Mouse (Mus musculus): Measurements from ENCODE around the gene Bet1l. TPM values are rescaled to one million over a fixed set of nuclear protein-coding genes. Genes with fewer than 3 reads are reported as not detected.

Gene Bet1l
- polyA plus RNA-seq, 1 experiment from 2014 or later: 26.1 TPM

DNA sequence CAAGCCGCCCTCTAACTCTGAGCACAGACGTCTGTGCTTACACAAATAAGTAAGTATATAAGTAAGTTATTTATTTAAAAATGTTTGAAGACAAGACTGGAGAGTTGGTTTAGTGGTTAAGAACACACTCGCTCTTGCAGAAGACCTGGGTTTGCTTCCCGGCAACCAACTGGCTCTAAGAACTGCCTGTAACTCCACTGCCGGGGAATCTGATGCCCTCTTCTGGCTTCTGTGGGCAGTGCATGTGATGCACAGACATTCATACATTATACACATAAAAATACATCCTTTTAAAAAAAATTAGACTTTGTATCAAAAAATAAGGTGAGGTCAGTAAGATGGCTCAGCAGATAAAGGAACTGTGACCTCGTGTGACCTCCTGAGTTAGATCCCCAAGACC, 46.9 kb downstream of the Bet1l start:
- WGBS: 92% methylated on average over 6 of the region's 6 CpGs
- peaks cover 22% of the 10 kb centered on the region for H3K36me3 ChIP-seq
- no peak overlapping the region for H3K27ac ChIP-seq
- H3K9me3 ChIP-seq (replicated peaks): no peaks in the 10 kb centered on the region
- H3K4me1 ChIP-seq: no peaks in the 10 kb centered on the region
- H3K4me3 ChIP-seq: no peak overlapping the region
- no peak for DNase-seq (ENCODE audit: low spot score)
- H3K27me3 ChIP-seq (ENCODE audit: low read depth, poor library complexity, severe bottlenecking): no peaks in the 10 kb centered on the region

DNA sequence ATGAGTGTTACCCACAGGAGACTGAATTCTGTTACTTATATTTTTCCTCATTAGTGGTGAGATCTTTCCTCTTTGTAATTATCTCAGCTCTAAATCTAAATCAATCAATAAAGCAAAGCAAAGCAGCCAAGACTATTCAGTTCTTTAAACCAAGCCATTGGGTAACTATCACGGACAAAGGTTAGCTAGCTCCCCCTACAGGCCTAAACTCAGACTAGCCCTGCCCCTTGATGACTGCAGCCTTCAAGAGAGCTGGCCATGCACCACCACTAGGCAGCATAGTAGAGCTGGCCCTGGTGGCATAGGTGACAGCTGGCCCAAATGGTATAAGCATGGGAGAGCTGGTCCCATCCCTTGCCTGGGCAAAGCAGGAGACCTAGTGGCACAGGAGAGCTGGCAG, 51.7 kb downstream of the Bet1l start:
- no peaks in the 10 kb centered on the region for H3K9me3 ChIP-seq (replicated peaks)
- WGBS: 11% methylated on average over 1 of the region's 1 CpGs

More for the DNA sequence above, 51.7 kb downstream of the Bet1l start:
- H3K27me3 ChIP-seq (ENCODE audit: low read depth, poor library complexity, severe bottlenecking): no peaks in the 10 kb centered on the region
- no peaks in the 10 kb centered on the region for H3K4me1 ChIP-seq
- no peak overlapping the region for H3K27ac ChIP-seq
- no peaks in the 10 kb centered on the region; the same call in 1 of the 2 replicates for H3K36me3 ChIP-seq
- no peak overlapping the region for H3K4me3 ChIP-seq
- no peak for DNase-seq (ENCODE audit: low spot score)

Other genes with a start within 250 kb of the Bet1l start
- gene Olfr61, start 228.6 kb downstream of the Bet1l start, polyA plus RNA-seq (2016; fragmentation: Nextera tagmentation; extraction: Ambion mirVana): not detected in 2 replicates
- not detected in 2 replicates for gene Olfr53, start 211.1 kb downstream of the Bet1l start, polyA plus RNA-seq (2016; fragmentation: Nextera tagmentation; extraction: Ambion mirVana)
- not detected in 2 replicates for gene Olfr539, start 197.6 kb downstream of the Bet1l start, polyA plus RNA-seq (2016; fragmentation: Nextera tagmentation; extraction: Ambion mirVana)
- 0.03 TPM in 1 of 2 replicates, not detected in the other for gene Olfr45, start 175.6 kb downstream of the Bet1l start, polyA plus RNA-seq (2016; fragmentation: Nextera tagmentation; extraction: Ambion mirVana)
- gene Olfr541, start 160.3 kb downstream of the Bet1l start, polyA plus RNA-seq (2016; fragmentation: Nextera tagmentation; extraction: Ambion mirVana): not detected in 2 replicates
- 0.09 TPM in 2 replicates for gene Cyp2e1, start 93.8 kb downstream of the Bet1l start, polyA plus RNA-seq (2016; fragmentation: Nextera tagmentation; extraction: Ambion mirVana)
- 0.10 and 0.23 TPM in 2 replicates for gene Syce1, start 69.7 kb downstream of the Bet1l start, polyA plus RNA-seq (2016; fragmentation: Nextera tagmentation; extraction: Ambion mirVana)
- 2.1 and 2.2 TPM in 2 replicates for gene Zfp941, start 35.4 kb downstream of the Bet1l start, polyA plus RNA-seq (2016; fragmentation: Nextera tagmentation; extraction: Ambion mirVana)
- 0.75 and 0.95 TPM in 2 replicates for gene Urah, start 22.6 kb downstream of the Bet1l start, polyA plus RNA-seq (2016; fragmentation: Nextera tagmentation; extraction: Ambion mirVana)
- not detected in 2 replicates for gene Scgb1c1, start 12.0 kb downstream of the Bet1l start, polyA plus RNA-seq (2016; fragmentation: Nextera tagmentation; extraction: Ambion mirVana)
- not detected in 2 replicates for gene Odf3, start 9.8 kb downstream of the Bet1l start, polyA plus RNA-seq (2016; fragmentation: Nextera tagmentation; extraction: Ambion mirVana)
- gene Gm45785, start 1.2 kb downstream of the Bet1l start, polyA plus RNA-seq (2016; fragmentation: Nextera tagmentation; extraction: Ambion mirVana): not detected in 2 replicates
- 45.2 and 54.2 TPM in 2 replicates for gene Ric8a, start 620 bp downstream of the Bet1l start, polyA plus RNA-seq (2016; fragmentation: Nextera tagmentation; extraction: Ambion mirVana)
- 353 and 364 TPM in 2 replicates for gene Psmd13, start 24.4 kb upstream of the Bet1l start, polyA plus RNA-seq (2016; fragmentation: Nextera tagmentation; extraction: Ambion mirVana)
- 25.4 and 27.6 TPM in 2 replicates for gene Sirt3, start 24.7 kb upstream of the Bet1l start, polyA plus RNA-seq (2016; fragmentation: Nextera tagmentation; extraction: Ambion mirVana)
- 0.49 TPM in 1 of 2 replicates, not detected in the other for gene Cox8b, start 42.9 kb upstream of the Bet1l start, polyA plus RNA-seq (2016; fragmentation: Nextera tagmentation; extraction: Ambion mirVana)
- gene Nlrp6, start 63.3 kb upstream of the Bet1l start, polyA plus RNA-seq (2016; fragmentation: Nextera tagmentation; extraction: Ambion mirVana): 0.06 and 0.26 TPM in 2 replicates
- gene Pgghg, start 83.8 kb upstream of the Bet1l start, polyA plus RNA-seq (2016; fragmentation: Nextera tagmentation; extraction: Ambion mirVana): 11.4 and 15.4 TPM in 2 replicates
- gene Ifitm5, start 92.7 kb upstream of the Bet1l start, polyA plus RNA-seq (2016; fragmentation: Nextera tagmentation; extraction: Ambion mirVana): 4.2 and 5.9 TPM in 2 replicates
- not detected in 2 replicates for gene Gm45717, start 98.4 kb upstream of the Bet1l start, polyA plus RNA-seq (2016; fragmentation: Nextera tagmentation; extraction: Ambion mirVana)
- gene Ifitm2, start 98.4 kb upstream of the Bet1l start, polyA plus RNA-seq (2016; fragmentation: Nextera tagmentation; extraction: Ambion mirVana): 904 and 922 TPM in 2 replicates
- gene Ifitm1, start 109.6 kb upstream of the Bet1l start, polyA plus RNA-seq (2016; fragmentation: Nextera tagmentation; extraction: Ambion mirVana): 27.9 and 43.1 TPM in 2 replicates
- 54.0 and 56.4 TPM in 2 replicates for gene Ifitm3, start 153.2 kb upstream of the Bet1l start, polyA plus RNA-seq (2016; fragmentation: Nextera tagmentation; extraction: Ambion mirVana)
- gene Ifitm6, start 160.3 kb upstream of the Bet1l start, polyA plus RNA-seq (2016; fragmentation: Nextera tagmentation; extraction: Ambion mirVana): 0.31 TPM in 1 of 2 replicates, not detected in the other
- gene Gm17387, start 171.6 kb upstream of the Bet1l start, polyA plus RNA-seq (2016; fragmentation: Nextera tagmentation; extraction: Ambion mirVana): not detected in 2 replicates
- gene B4galnt4, start 203.5 kb upstream of the Bet1l start, polyA plus RNA-seq (2016; fragmentation: Nextera tagmentation; extraction: Ambion mirVana): 26.2 and 30.7 TPM in 2 replicates
- 6.0 and 8.2 TPM in 2 replicates for gene Pkp3, start 220.6 kb upstream of the Bet1l start, polyA plus RNA-seq (2016; fragmentation: Nextera tagmentation; extraction: Ambion mirVana)
- 2.3 TPM in 2 replicates for gene Sigirr, start 243.0 kb upstream of the Bet1l start, polyA plus RNA-seq (2016; fragmentation: Nextera tagmentation; extraction: Ambion mirVana)

Data from limb, embryonic 10.5 days (tissue).